Mouse (Mus musculus) G1E (cell line): ENCODE data around the gene Tmem40.

Experiments used
- CTCF ChIP-seq: IDR thresholded peaks from 2 replicates; pipeline ENCODE4 v1.5.1; 2012; ENCODE audit warnings: low read depth, low read length, inconsistent platforms, mixed read lengths
- GATA1 ChIP-seq: IDR thresholded peaks from 2 replicates; pipeline ENCODE4 v1.6.1; 2012; ENCODE audit warnings: borderline replicate concordance, low read length, inconsistent platforms, mixed read lengths
- POLR2AphosphoS5 ChIP-seq: IDR thresholded peaks from 2 replicates; pipeline ENCODE4 v1.6.1; 2012; ENCODE audit warnings: low read depth, low read length, inconsistent platforms; ENCODE audit not compliant: insufficient replicate concordance
- TAL1 ChIP-seq: conservative IDR thresholded peaks from 2 replicates; pipeline ENCODE4 v1.6.1; 2012; ENCODE audit warnings: low read depth, low read length, inconsistent platforms, mixed read lengths

- TF ChIP-seq CTCF = no peak
- no peak for TF ChIP-seq POLR2AphosphoS5
- TF ChIP-seq TAL1 = no peak
- TF ChIP-seq GATA1 = no peak
Measured at GRCm38 (mm10) chr6:115758981-115759435, 3.2 kb downstream of the Tmem40 start.
